Mouse (Mus musculus) lung, embryonic 15.5 days (tissue): ENCODE measurements around the gene Zfp59. TPM values are rescaled to one million over a fixed set of nuclear protein-coding genes. Genes with fewer than 3 reads are reported as not detected.
"Not testable (repeated sequence)": the region's sequence is repeated elsewhere in the genome, so short reads cannot be mapped to it uniquely, and the experiment has no call there.

Source experiments
- ATAC-seq: fragments of 200-750 bp; cut with Nextera tagmentation; 2 replicates; pipeline ENCODE4 v1.8.0; 2017; ENCODE audit warnings: moderate number of reproducible peaks, borderline replicate concordance; ENCODE audit not compliant: low FRiP score, low TSS enrichment; ENCODE audit errors: extremely low read depth
- H3K27ac ChIP-seq: fragments of 300-500 bp; sonication (generic); 2 replicates; pipeline ENCODE4 v1.5.1; 2015; ENCODE audit warnings: moderate library complexity, mild to moderate bottlenecking, inconsistent platforms
- H3K27me3 ChIP-seq: fragments of 300-500 bp; sonication (generic); 2 replicates; pipeline ENCODE4 v1.6.1; 2015; ENCODE audit warnings: inconsistent platforms
- H3K36me3 ChIP-seq: fragments of 300-500 bp; sonication (generic); 2 replicates; pipeline ENCODE4 v1.6.1; 2015; ENCODE audit warnings: inconsistent platforms
- H3K4me1 ChIP-seq: fragments of 300-500 bp; sonication (generic); 2 replicates; pipeline ENCODE4 v1.6.1; 2015; ENCODE audit warnings: inconsistent platforms
- H3K4me2 ChIP-seq: fragments of 300-500 bp; sonication (generic); 2 replicates; pipeline ENCODE4 v1.6.1; 2015; ENCODE audit warnings: inconsistent platforms, mild to moderate bottlenecking, moderate library complexity
- H3K4me3 ChIP-seq: fragments of 300-500 bp; sonication (generic); 2 replicates; pipeline ENCODE4 v1.5.1; 2015; ENCODE audit warnings: mild to moderate bottlenecking, inconsistent platforms
- H3K9ac ChIP-seq: fragments of 300-500 bp; sonication (generic); 2 replicates; pipeline ENCODE4 v1.6.1; 2015; ENCODE audit warnings: inconsistent platforms
- H3K9me3 ChIP-seq: fragments of 300-500 bp; sonication (generic); 2 replicates; pipeline ENCODE4 v1.6.1; 2016; ENCODE audit warnings: inconsistent platforms
- WGBS: fragments of 180-500 bp; shearing (Covaris S2); methylation state at CpG from one replicate; pipeline ENCODE4 v1.1.7; 2015; 5-methylcytosine and 5-hydroxymethylcytosine counted together
- polyA plus RNA-seq: library from polyadenylated mRNA; unstranded; fragments of >200 nt; fragmentation: Nextera tagmentation; extraction: Ambion mirVana; gene quantifications from 2 replicates; pipeline ENCODE4 v1.2.1, GENCODE M21; 2015

The Zfp59 gene
- polyA plus RNA-seq, 1 experiment from 2014 or later: 8.5 TPM

GRCm38 (mm10) chr7:27818526-27819110, 19.8 kb upstream of the Zfp59 start:
- Histone ChIP-seq H3K4me2 (no peak overlapping the region), H3K9me3 (no peaks in the 10 kb centered on the region), H3K4me3 (no peak overlapping the region), H3K27ac (no peak overlapping the region), H3K4me1 (no peaks in the 10 kb centered on the region), H3K27me3 (no peaks in the 10 kb centered on the region), H3K9ac (no peak overlapping the region), H3K36me3 (peaks cover 21% of the 10 kb centered on the region)
- 93% methylated on average over 7 of the region's 7 CpGs for WGBS
- no peak for ATAC-seq

DNA sequence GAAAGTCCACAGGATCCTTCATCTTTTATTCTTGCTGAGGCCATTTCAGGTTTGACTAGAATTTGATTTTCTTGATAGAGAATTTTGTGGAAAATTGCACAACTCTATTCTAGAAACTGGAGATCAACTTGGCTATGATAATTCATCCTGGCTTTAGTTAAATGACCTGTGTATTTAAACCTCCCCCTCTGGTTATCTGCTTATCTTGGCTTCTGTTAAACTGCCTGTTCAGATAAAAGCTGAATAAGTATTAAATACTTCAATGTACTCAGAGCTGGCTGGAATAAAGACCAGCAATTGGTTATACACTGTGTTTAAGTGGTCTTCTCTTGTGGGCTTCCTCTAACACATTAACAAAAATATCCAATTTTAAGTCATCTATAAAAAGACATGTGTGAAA, 15.8 kb upstream of the Zfp59 start:
- no peaks in the 10 kb centered on the region for H3K9me3 ChIP-seq
- H3K27ac ChIP-seq: no peak overlapping the region
- H3K4me2 ChIP-seq: no peak overlapping the region
- H3K9ac ChIP-seq: no peak overlapping the region
- peaks cover 13% of the 10 kb centered on the region for H3K36me3 ChIP-seq
- no peaks in the 10 kb centered on the region for H3K4me1 ChIP-seq
- H3K27me3 ChIP-seq: no peaks in the 10 kb centered on the region
- no peak overlapping the region for H3K4me3 ChIP-seq
- ATAC-seq: no peak

- Histone ChIP-seq H3K36me3 (no peaks in the 10 kb centered on the region), H3K27me3 (no peaks in the 10 kb centered on the region), H3K27ac (no peak overlapping the region), H3K4me2 (no peak overlapping the region), H3K4me3 (no peak overlapping the region), H3K4me1 (peaks cover 5% of the 10 kb centered on the region; the same call in 1 of the 2 replicates), H3K9me3 (no peaks in the 10 kb centered on the region), H3K9ac (no peak overlapping the region)
- ATAC-seq: no peak
- WGBS: 85% methylated on average over 2 of the region's 2 CpGs
Measured at GRCm38 (mm10) chr7:27834131-27834530, 4.3 kb upstream of the Zfp59 start.

- 23% methylated on average over 6 of the region's 6 CpGs for WGBS
Measured at GRCm38 (mm10) chr7:27837896-27838295, 511 bp upstream of the Zfp59 start.

DNA sequence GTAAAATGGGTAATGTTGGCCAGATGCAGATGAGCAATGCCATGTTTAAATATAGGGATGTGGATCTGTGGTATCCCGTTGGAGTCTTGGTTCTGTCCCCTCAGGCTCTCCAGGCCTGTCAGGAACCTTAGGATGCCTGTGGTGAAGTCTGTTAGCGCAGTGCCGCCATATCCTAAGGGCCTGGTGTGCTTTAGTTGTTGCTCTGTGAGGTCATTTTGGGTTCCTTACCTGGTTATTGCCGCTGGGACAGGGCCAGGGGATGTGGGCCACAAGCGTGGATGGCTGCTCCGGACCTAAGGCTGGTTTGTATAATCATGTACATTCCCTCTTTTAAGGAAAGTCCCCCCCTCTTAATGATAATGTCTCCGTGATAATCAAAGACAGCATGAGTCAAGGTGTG, 1.2 kb downstream of the Zfp59 start:
- no peak overlapping the region; the same call in 1 of the 2 replicates for H3K4me3 ChIP-seq
- no peak overlapping the region for H3K27ac ChIP-seq
- H3K27me3 ChIP-seq: no peaks in the 10 kb centered on the region
- no peak for ATAC-seq
- H3K9ac ChIP-seq: no peak overlapping the region
- peaks cover 1% of the 10 kb centered on the region; the same call in 1 of the 2 replicates for H3K36me3 ChIP-seq
- H3K9me3 ChIP-seq: no peaks in the 10 kb centered on the region
- peaks cover 7% of the 10 kb centered on the region; the same call in 1 of the 2 replicates for H3K4me1 ChIP-seq
- WGBS: 92% methylated on average over 7 of the region's 7 CpGs
- peak overlapping the region; percentile 67; the same call in 1 of the 2 replicates for H3K4me2 ChIP-seq

More at GRCm38 (mm10) chr7:27837896-27838295, 511 bp upstream of the Zfp59 start:
- peak overlapping the region; percentile 63 for H3K9ac ChIP-seq
- peaks cover 7% of the 10 kb centered on the region; the same call in 1 of the 2 replicates for H3K4me1 ChIP-seq
- H3K36me3 ChIP-seq: no peaks in the 10 kb centered on the region
- peak overlapping the region; percentile 77 for H3K27ac ChIP-seq
- H3K27me3 ChIP-seq: no peaks in the 10 kb centered on the region
- H3K4me2 ChIP-seq: peak overlapping the region; percentile 67
- ATAC-seq: no peak; the same call in 1 of the 2 replicates
- peak overlapping the region; percentile 49 for H3K4me3 ChIP-seq
- no peaks in the 10 kb centered on the region for H3K9me3 ChIP-seq

GRCm38 (mm10) chr7:27840104-27840503, 1.7 kb downstream of the Zfp59 start:
- Histone ChIP-seq H3K9me3 (no peaks in the 10 kb centered on the region), H3K4me1 (peaks cover 7% of the 10 kb centered on the region; the same call in 1 of the 2 replicates), H3K27ac (no peak overlapping the region), H3K4me3 (no peak overlapping the region), H3K36me3 (peaks cover 6% of the 10 kb centered on the region; the same call in 1 of the 2 replicates), H3K4me2 (no peak overlapping the region), H3K9ac (no peak overlapping the region), H3K27me3 (no peaks in the 10 kb centered on the region)
- WGBS: 82% methylated on average over 6 of the region's 6 CpGs
- no peak for ATAC-seq

GRCm38 (mm10) chr7:27857227-27857626, 18.8 kb downstream of the Zfp59 start, which contains the start of gene Zfp607a:
TSS of gene Zfp607a (plus strand) at chr7:27857527.
- no peak for ATAC-seq
- WGBS: 93% methylated on average over 1 of the region's 1 CpGs
- Histone ChIP-seq H3K4me3 (no peak within 1 kb of the TSS), H3K4me1 (peaks cover 16% of the 10 kb centered on the region), H3K9me3 (no peaks in the 10 kb centered on the region), H3K36me3 (peaks cover 8% of the 10 kb centered on the region), H3K27me3 (no peaks in the 10 kb centered on the region), H3K4me2 (no peak within 1 kb of the TSS), H3K27ac (no peak within 1 kb of the TSS), H3K9ac (no peak within 1 kb of the TSS)

DNA sequence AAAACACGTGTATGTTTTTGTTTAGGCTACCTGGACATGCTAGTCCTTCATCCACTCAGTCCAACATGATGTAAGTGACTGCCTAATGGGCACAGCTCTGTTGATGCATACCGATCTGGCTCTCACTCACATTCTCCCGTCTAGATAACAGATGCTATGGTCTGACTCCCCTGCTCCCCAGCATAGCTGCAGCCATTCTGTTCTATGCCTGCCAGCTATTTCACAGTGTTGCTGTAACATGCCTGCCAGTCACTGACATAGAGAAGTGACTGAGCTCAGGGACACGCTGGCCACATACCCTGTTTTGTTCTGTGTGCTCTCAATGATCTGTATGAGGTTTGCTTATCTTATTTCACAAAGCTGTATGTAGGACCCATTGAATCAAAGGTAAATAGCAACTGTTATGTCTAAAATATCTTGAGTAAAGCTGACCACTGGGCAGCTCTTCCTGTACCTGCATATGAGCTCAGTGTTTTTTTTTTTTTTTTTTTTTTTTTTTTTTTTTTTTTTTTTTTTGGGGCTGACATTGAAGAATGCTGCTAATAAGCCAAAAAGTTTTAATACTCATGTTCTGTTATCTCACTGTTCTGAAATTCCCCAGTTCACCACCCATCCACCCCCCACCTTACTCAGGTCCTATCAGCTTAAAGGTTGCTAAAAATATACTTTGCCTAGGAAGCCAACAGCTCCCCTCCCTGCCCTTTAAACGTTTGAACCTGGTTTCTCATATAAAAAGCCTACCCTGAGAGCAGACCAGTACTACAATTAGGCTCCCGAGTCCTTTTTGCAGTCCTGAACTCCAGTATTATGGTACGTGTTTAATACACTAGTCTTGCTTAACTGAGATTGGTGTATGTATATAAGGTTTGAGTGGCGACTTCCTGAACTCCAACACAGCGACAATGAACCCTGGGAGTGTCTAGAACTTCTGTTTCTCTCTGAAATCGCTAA, 21.2 kb downstream of the Zfp59 start:
- H3K9ac ChIP-seq: peak overlapping the region; percentile 68
- no peaks in the 10 kb centered on the region for H3K9me3 ChIP-seq
- H3K4me2 ChIP-seq: peak overlapping the region; percentile 70
- peak overlapping the region; percentile 65 for H3K4me3 ChIP-seq
- ATAC-seq: peak; percentile 23; the same call in 1 of the 2 replicates
- H3K27ac ChIP-seq: peak overlapping the region; percentile 92
- 18% methylated on average over 10 of the region's 10 CpGs for WGBS
- H3K4me1 ChIP-seq: peaks cover 16% of the 10 kb centered on the region
- H3K27me3 ChIP-seq: no peaks in the 10 kb centered on the region
- H3K36me3 ChIP-seq: peaks cover 10% of the 10 kb centered on the region; the same call in 1 of the 2 replicates

GRCm38 (mm10) chr7:27860396-27861235, 22.2 kb downstream of the Zfp59 start:
- Histone ChIP-seq H3K4me1 (peaks cover 16% of the 10 kb centered on the region), H3K36me3 (peaks cover 10% of the 10 kb centered on the region; the same call in 1 of the 2 replicates), H3K27me3 (no peaks in the 10 kb centered on the region), H3K4me2 (peak overlapping the region; percentile 70), H3K9ac (peak overlapping the region; percentile 68), H3K4me3 (peak overlapping the region; percentile 65), H3K9me3 (no peaks in the 10 kb centered on the region), H3K27ac (peak overlapping the region; percentile 92)
- ATAC-seq: peak; percentile 95
- under 1% methylated on average over 22 of the region's 22 CpGs for WGBS

GRCm38 (mm10) chr7:27862578-27862977, 24.2 kb downstream of the Zfp59 start:
- not testable (repeated sequence) for H3K4me2 ChIP-seq, H3K9me3 ChIP-seq, H3K9ac ChIP-seq, H3K4me3 ChIP-seq, ATAC-seq, H3K27me3 ChIP-seq, H3K27ac ChIP-seq
- Histone ChIP-seq H3K36me3 (peaks cover 23% of the 10 kb centered on the region; the same call in 1 of the 2 replicates), H3K4me1 (peaks cover 16% of the 10 kb centered on the region)
- 75% methylated on average over 5 of the region's 5 CpGs for WGBS

- Histone ChIP-seq H3K27me3 (no peaks in the 10 kb centered on the region), H3K36me3 (peaks cover 54% of the 10 kb centered on the region), H3K9ac (no peak overlapping the region), H3K4me2 (no peak overlapping the region), H3K4me1 (no peaks in the 10 kb centered on the region), H3K27ac (no peak overlapping the region), H3K4me3 (no peak overlapping the region), H3K9me3 (no peaks in the 10 kb centered on the region; the same call in 1 of the 2 replicates)
- ATAC-seq: no peak
- WGBS: 84% methylated on average over 4 of the region's 4 CpGs
Measured at GRCm38 (mm10) chr7:27881721-27882120, 43.3 kb downstream of the Zfp59 start.
